In genomic region chr17:10374316-10374715, GRCm38 (mm10) we compare ENCODE assay signal across 23 mouse cellular contexts. TPM values are rescaled to one million over a fixed set of nuclear protein-coding genes. Genes with fewer than 3 reads are reported as not detected.
DNase-seq lines count a peak whose midpoint lies in the region; ATAC-seq lines count a peak whose summit lies in the region.
"Had no signal": no experiment of that assay in that cellular context is flagged by ENCODE, and none has a peak within 500 bp of the region (broad histone marks: within the 10 kb centered on the region; RNA-seq: fewer than 3 reads in every experiment).

No protein-coding gene starts in this region.

- DNase-seq in heart, embryonic 10.5 days (ENCODE audit: low spot score), result no peak
- no peak for DNase-seq in heart, postnatal 10 days
- peak; percentile 51 for DNase-seq in hindbrain, embryonic 11.5 days (ENCODE audit: low spot score)
- DNase-seq in ZHBTc4 (ENCODE audit: low read depth, low spot score), result peak; percentile 93
- DNase-seq in retina, postnatal 1 day, result peak; percentile 72
- no peak for DNase-seq in urinary bladder, postnatal 10 days (ENCODE audit: low spot score)
- DNase-seq: adrenal gland, postnatal 14 days; B cell, adult 2 months; cerebellum, adult 9-10 months; gastrocnemius, postnatal 25 days; kidney, adult 8-10 months; layer of hippocampus, postnatal 36 days; left cerebral cortex, postnatal 4 days; spleen, adult 18-20 months; thymus, postnatal 25 days had no signal

- intact Hi-C loops in heart, postnatal 10 days (cut with DNase I), result loop anchor here (5.0 kb wide), 1 partner anchor 617 kb away; no protein-coding TSS in a partner anchor

- no peak for ATAC-seq in hindbrain, embryonic 11.5 days (ENCODE audit: low FRiP score)
- no peak for ATAC-seq in hindbrain, embryonic 16.5 days
- ATAC-seq: liver, embryonic 12.5 days had no signal

- no peaks in the 10 kb centered on the region for H3K9me3 ChIP-seq in heart, embryonic 10.5 days
- H3K9me3 ChIP-seq in hindbrain, embryonic 11.5 days (ENCODE audit: control insufficient read depth, low read length), result no peaks in the 10 kb centered on the region
- no peaks in the 10 kb centered on the region for H3K9me3 ChIP-seq in hindbrain, embryonic 16.5 days (ENCODE audit: control insufficient read depth, low read length)
- H3K9me3 ChIP-seq: G1E; hindbrain, embryonic 15.5 days; liver, embryonic 12.5 days; lung, embryonic 15.5 days; neural tube, embryonic 15.5 days; stomach, embryonic 15.5 days had no signal

- no peak overlapping the region for H3K4me2 ChIP-seq in hindbrain, embryonic 11.5 days (replicated peaks; ENCODE audit: low read depth, low read length)
- H3K4me2 ChIP-seq in hindbrain, embryonic 16.5 days (ENCODE audit: low read length), result no peak overlapping the region
- H3K4me2 ChIP-seq: hindbrain, embryonic 15.5 days; liver, embryonic 12.5 days; lung, embryonic 15.5 days; neural tube, embryonic 15.5 days; stomach, embryonic 15.5 days had no signal

- H3K36me3 ChIP-seq in heart, embryonic 10.5 days, result no peaks in the 10 kb centered on the region
- H3K36me3 ChIP-seq in hindbrain, embryonic 11.5 days (ENCODE audit: control insufficient read depth, insufficient read depth, low read length), result no peaks in the 10 kb centered on the region
- H3K36me3 ChIP-seq in hindbrain, embryonic 16.5 days (ENCODE audit: control insufficient read depth, insufficient read depth, low read length), result no peaks in the 10 kb centered on the region
- H3K36me3 ChIP-seq: G1E; hindbrain, embryonic 15.5 days; liver, embryonic 12.5 days; lung, embryonic 15.5 days; neural tube, embryonic 15.5 days; stomach, embryonic 15.5 days had no signal

- 34% methylated on average over 7 of the region's 7 CpGs for WGBS in heart, embryonic 10.5 days
- WGBS in hindbrain, embryonic 11.5 days, result 25% methylated on average over 7 of the region's 7 CpGs
- 20% methylated on average over 7 of the region's 7 CpGs for WGBS in hindbrain, embryonic 16.5 days

- H3K4me3 ChIP-seq in heart, embryonic 10.5 days, result no peak overlapping the region
- H3K4me3 ChIP-seq in hindbrain, embryonic 11.5 days (ENCODE audit: low read depth, low read length), result no peak overlapping the region
- H3K4me3 ChIP-seq in hindbrain, embryonic 16.5 days (ENCODE audit: low read length), result no peak overlapping the region
- H3K4me3 ChIP-seq: erythroblast, embryonic 14.5 days; hindbrain, embryonic 15.5 days; liver, embryonic 12.5 days; lung, embryonic 15.5 days; neural tube, embryonic 15.5 days; stomach, embryonic 15.5 days had no signal

- H3K4me1 ChIP-seq in heart, embryonic 10.5 days, result peaks cover 65% of the 10 kb centered on the region
- peaks cover 6% of the 10 kb centered on the region; the same call in 1 of the 2 replicates for H3K4me1 ChIP-seq in hindbrain, embryonic 11.5 days (replicated peaks; ENCODE audit: control insufficient read depth, insufficient read depth, low read length)
- H3K4me1 ChIP-seq in hindbrain, embryonic 16.5 days (ENCODE audit: control insufficient read depth, insufficient read depth, low read depth, low read length), result no peaks in the 10 kb centered on the region
- H3K4me1 ChIP-seq: stomach, embryonic 15.5 days had no signal

- H3K9ac ChIP-seq in hindbrain, embryonic 11.5 days (ENCODE audit: low read depth, low read length), result no peak overlapping the region
- H3K9ac ChIP-seq in hindbrain, embryonic 16.5 days (ENCODE audit: low read depth, low read length), result no peak overlapping the region
- H3K9ac ChIP-seq: hindbrain, embryonic 15.5 days; liver, embryonic 12.5 days; lung, embryonic 15.5 days; neural tube, embryonic 15.5 days; stomach, embryonic 15.5 days had no signal

- peak overlapping the region; percentile 62 for H3K27ac ChIP-seq in heart, embryonic 10.5 days
- no peak overlapping the region for H3K27ac ChIP-seq in hindbrain, embryonic 11.5 days (ENCODE audit: low read depth, low read length)
- no peak overlapping the region for H3K27ac ChIP-seq in hindbrain, embryonic 16.5 days (ENCODE audit: low read depth, low read length)
- H3K27ac ChIP-seq: hindbrain, embryonic 15.5 days; liver, embryonic 12.5 days; lung, embryonic 15.5 days; neural tube, embryonic 15.5 days; stomach, embryonic 15.5 days had no signal

- H3K27me3 ChIP-seq in heart, embryonic 10.5 days (ENCODE audit: insufficient read depth, poor library complexity, severe bottlenecking), result no peaks in the 10 kb centered on the region
- H3K27me3 ChIP-seq in hindbrain, embryonic 11.5 days (ENCODE audit: control insufficient read depth, insufficient read depth, low read length), result no peaks in the 10 kb centered on the region
- H3K27me3 ChIP-seq in hindbrain, embryonic 16.5 days (replicated peaks; ENCODE audit: control insufficient read depth, insufficient read depth, low read length), result no peaks in the 10 kb centered on the region
- H3K27me3 ChIP-seq: hindbrain, embryonic 15.5 days; lung, embryonic 15.5 days; neural tube, embryonic 15.5 days; stomach, embryonic 15.5 days had no signal

RNA-seq across cellular contexts. Expression of gene Qk, which starts 54.7 kb away (rescaled TPM):
- polyA plus RNA-seq in heart, embryonic 10.5 days (2016; fragmentation: Nextera tagmentation; extraction: Ambion mirVana), result 39.3 and 44.5 TPM in 2 replicates
- total RNA-seq in heart, postnatal 10 days (2021), result 100 to 1,000 TPM; 548 to 551 TPM
- polyA plus RNA-seq in hindbrain, embryonic 11.5 days (2014; fragmentation: Nextera tagmentation; extraction: Ambion mirVana), result 64.2 and 76.5 TPM in 2 replicates
- 46.3 and 47.5 TPM in 2 replicates for polyA plus RNA-seq in hindbrain, embryonic 16.5 days (2015; fragmentation: Nextera tagmentation; extraction: Ambion mirVana)

Comparison
In these comparisons a context has a peak if more than half of its experiments do, and no peak if none do; other contexts are left out.
1. DNase-seq: peak in hindbrain, embryonic 11.5 days (single experiment), ZHBTc4 (single experiment) and retina, postnatal 1 day (single experiment); none in heart, embryonic 10.5 days (single experiment), heart, postnatal 10 days (0 of 2) and urinary bladder, postnatal 10 days (single experiment).